Mouse (Mus musculus) spleen, adult 2 months (tissue): ENCODE measurements around the gene Pdzrn4. TPM values are rescaled to one million over a fixed set of nuclear protein-coding genes. Genes with fewer than 3 reads are reported as not detected.

Source experiments
- DNase-seq, 2 experiments: peaks; one replicate each; pipeline versions ENCODE4 v3.0.0 to v3.0.0-alpha.2; 2012 to 2021; ENCODE audit warnings: low spot score in 2 of 2, low read depth in 1 of 2
- H3K27ac ChIP-seq: fragments of 200-500 bp; 2 replicates; pipeline ENCODE4 v1.5.1; 2012; ENCODE audit warnings: low read length, inconsistent platforms; ENCODE audit not compliant: insufficient read depth
- H3K27me3 ChIP-seq: fragments of 200-500 bp; 2 replicates; pipeline ENCODE4 v1.6.1; 2012; ENCODE audit warnings: mild to moderate bottlenecking, moderate library complexity, low read length, inconsistent platforms; ENCODE audit not compliant: control insufficient read depth, insufficient read depth
- H3K36me3 ChIP-seq: fragments of 200-500 bp; 2 replicates; pipeline ENCODE4 v1.6.1; 2012; ENCODE audit warnings: mild to moderate bottlenecking, low read length, inconsistent platforms; ENCODE audit not compliant: control insufficient read depth, insufficient read depth
- H3K4me1 ChIP-seq: fragments of 200-500 bp; 2 replicates; pipeline ENCODE4 v1.6.1; 2011; ENCODE audit warnings: inconsistent platforms; ENCODE audit not compliant: control insufficient read depth, insufficient read depth, insufficient read length
- H3K4me3 ChIP-seq: fragments of 200-500 bp; 2 replicates; pipeline ENCODE4 v1.5.1; 2011; ENCODE audit warnings: mild to moderate bottlenecking, inconsistent platforms; ENCODE audit not compliant: insufficient read depth, insufficient read length; ENCODE audit errors: extremely low read depth
- CTCF ChIP-seq: fragments of 200-500 bp; IDR thresholded peaks from 2 replicates; pipeline ENCODE4 v1.5.1; 2011; ENCODE audit warnings: mild to moderate bottlenecking, inconsistent platforms; ENCODE audit not compliant: insufficient read depth, insufficient read length, insufficient replicate concordance; ENCODE audit errors: extremely low read depth
- POLR2A ChIP-seq: fragments of 200-500 bp; IDR thresholded peaks from 2 replicates; pipeline ENCODE4 v1.6.1; 2011; ENCODE audit warnings: low read depth, low read length, inconsistent platforms
- WGBS: fragments of 180-500 bp; shearing (Covaris S2); methylation state at CpG from one replicate; pipeline ENCODE4 v1.1.7; 2018; 5-methylcytosine and 5-hydroxymethylcytosine counted together
- polyA plus RNA-seq: library from polyadenylated mRNA; depleted of rRNA; stranded (reverse); fragments of >200 nt; gene quantifications from 2 replicates; pipeline ENCODE4 v1.2.3, GENCODE M21; 2012

Gene Pdzrn4
- polyA plus RNA-seq, 1 experiment: 0.02 TPM

DNA sequence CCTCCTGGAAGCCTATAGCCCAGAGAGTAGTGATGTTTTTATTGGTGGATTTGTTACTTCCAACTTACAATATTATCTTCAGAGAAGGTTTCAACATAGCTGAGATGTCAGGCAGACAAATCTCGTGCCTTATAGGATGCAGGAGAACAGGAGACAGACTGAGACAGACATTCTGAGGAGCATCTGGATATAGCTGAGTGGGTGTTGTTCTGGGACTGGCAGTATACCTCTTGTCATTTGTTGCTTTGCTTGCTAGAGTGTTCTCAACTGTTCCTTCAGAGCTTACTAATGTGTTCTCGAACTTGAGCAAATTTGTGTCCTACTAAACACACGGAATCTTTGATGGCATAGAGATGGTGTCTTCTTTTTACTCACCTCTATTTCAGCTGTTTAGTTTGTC is 94.7 kb downstream of the Pdzrn4 start:
- WGBS: 76% methylated on average over 3 of the region's 3 CpGs
- TF ChIP-seq CTCF: no peak
- TF ChIP-seq POLR2A: no peak

DNA sequence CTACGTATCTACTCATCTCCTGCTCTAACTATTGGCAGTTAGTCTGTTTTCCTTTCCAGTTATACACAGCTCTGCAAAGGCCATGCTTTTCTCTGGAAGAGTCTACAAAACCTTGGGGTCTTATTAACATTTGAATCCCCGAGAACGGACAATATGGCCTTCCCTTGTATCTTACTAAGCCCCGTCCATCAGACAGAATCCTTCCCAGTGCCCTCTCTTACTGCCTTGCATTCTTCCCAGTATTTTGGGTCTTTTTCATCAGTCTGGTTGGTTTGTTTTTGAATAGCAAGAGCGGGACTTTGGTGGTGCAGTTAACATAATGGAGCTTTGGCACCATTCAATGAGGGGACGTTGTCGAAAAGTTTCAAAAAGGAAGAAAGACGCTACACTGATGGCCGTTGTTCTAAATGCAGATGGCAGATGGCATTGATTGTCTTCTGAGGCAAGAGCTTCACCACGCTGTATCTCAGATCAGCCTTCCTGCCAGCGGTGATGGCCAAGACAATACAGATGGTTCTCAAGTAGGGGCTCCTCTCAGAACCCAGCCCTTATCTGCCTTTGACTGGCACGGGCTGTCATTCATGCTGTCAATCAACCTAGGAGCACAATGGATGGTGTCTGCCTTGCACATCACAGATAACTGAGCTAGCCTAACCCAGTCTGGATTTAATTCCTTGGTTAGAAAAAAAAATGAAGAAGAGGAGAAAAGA is 98.9 kb downstream of the Pdzrn4 start:
- TF ChIP-seq POLR2A (no peak), CTCF (no peak)
- Histone ChIP-seq H3K4me1 (no peaks in the 10 kb centered on the region), H3K27ac (no peak overlapping the region), H3K36me3 (no peaks in the 10 kb centered on the region), H3K4me3 (no peak overlapping the region), H3K27me3 (no peaks in the 10 kb centered on the region)
- DNase-seq: no peak
- 94% methylated on average over 12 of the region's 12 CpGs for WGBS

More for the DNA sequence above, 94.7 kb downstream of the Pdzrn4 start:
- Histone ChIP-seq H3K27ac (no peak overlapping the region), H3K4me3 (no peak overlapping the region), H3K36me3 (no peaks in the 10 kb centered on the region), H3K27me3 (no peaks in the 10 kb centered on the region), H3K4me1 (no peaks in the 10 kb centered on the region)
- no peak for DNase-seq

DNA sequence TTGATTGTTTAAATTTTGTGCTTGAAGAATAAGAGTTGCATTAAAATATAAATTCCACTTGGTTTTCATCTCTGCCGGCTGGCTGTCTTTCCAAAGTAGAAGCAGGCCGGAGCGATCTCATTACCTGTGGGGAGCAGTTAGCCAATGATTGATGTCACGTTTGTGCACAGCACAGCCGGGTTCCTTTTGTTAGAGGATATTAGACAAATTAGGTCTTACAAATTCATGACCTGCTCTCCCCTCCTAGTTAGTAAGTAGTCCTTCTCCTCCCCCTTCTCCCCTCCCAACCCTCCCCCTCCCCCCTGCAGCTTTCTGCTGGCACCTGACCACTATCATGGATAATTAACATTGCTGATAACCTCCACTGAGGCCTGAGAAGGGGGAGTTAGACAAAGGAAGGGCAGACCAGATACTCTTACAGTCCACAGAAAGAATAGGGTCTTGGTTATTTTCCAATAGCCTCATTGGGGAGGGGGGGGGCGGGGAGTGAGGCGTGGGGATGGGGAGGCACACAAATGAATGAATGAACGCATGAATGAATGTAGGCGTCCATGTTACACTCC is 103.7 kb downstream of the Pdzrn4 start:
- no peak for DNase-seq
- WGBS: 88% methylated on average over 9 of the region's 9 CpGs
- H3K4me1 ChIP-seq: no peaks in the 10 kb centered on the region
- H3K36me3 ChIP-seq: no peaks in the 10 kb centered on the region
- H3K4me3 ChIP-seq: no peak overlapping the region
- H3K27me3 ChIP-seq: no peaks in the 10 kb centered on the region
- no peak overlapping the region for H3K27ac ChIP-seq
- TF ChIP-seq POLR2A (no peak), CTCF (no peak)

DNA sequence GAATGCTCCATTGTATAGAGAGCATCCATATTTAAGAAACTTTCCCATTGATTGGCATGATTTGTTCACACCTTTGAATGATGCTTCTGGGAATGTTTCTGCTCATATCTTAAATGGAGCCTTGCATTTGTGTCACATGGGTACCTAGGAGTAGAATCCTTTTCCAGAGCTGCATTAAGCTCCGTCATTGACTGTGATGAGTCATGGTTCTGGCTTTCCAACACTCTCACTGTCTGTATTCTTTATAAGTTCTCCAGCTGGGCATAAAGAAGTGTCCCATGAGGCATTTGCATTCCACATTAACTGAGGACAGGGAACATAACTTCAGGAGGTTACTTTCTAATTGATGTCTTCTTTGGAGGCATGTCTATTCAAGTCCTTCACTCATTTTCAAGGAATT is 106.1 kb downstream of the Pdzrn4 start:
- 93% methylated on average over 1 of the region's 1 CpGs for WGBS
- no peak for TF ChIP-seq POLR2A
- no peak for TF ChIP-seq CTCF
- H3K27ac ChIP-seq: no peak overlapping the region
- no peak for DNase-seq
- H3K4me1 ChIP-seq: no peaks in the 10 kb centered on the region
- no peaks in the 10 kb centered on the region for H3K36me3 ChIP-seq
- H3K27me3 ChIP-seq: no peaks in the 10 kb centered on the region
- H3K4me3 ChIP-seq: no peak overlapping the region

DNA sequence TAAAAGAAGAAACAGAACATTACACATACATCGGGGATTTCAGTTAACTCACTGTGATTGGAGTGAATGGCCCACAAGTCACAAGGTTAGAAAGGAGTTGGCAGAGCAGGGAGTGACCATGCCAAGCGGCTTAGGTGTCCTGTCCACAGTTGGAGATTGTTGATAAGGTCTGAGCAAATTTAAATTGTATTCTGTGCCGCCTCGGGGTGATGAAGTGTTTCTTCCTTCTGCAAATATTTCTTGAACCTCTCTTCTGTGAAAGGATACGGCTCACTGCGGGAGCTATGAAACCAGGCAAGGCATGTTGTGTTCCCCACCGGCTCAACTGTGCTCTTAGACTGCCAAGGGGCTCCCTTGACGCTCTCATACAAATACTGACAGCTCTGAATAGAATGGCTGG is 112.7 kb downstream of the Pdzrn4 start:
- WGBS: 86% methylated on average over 8 of the region's 8 CpGs
- H3K4me3 ChIP-seq: no peak overlapping the region
- no peak for DNase-seq

DNA sequence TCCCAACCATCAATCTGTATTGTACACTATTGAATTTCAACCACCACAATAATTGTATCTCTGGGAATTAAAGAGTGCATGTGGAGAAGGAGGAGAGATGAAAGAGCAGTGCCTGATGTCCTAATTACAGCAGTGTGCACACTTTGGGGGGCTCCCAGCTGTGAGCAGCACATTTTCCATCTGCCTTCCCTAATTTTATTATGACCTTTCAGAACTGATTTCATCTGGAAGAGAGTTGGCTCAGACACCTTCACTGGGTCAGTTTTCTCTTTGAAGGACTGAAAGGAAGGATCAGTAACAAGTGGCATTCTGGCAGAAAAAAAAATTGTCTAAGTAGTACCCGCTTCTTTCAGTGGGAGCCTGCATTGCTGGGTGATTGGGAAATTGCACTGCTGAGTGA is 119.0 kb downstream of the Pdzrn4 start:
- no peak for DNase-seq
- H3K4me1 ChIP-seq: no peaks in the 10 kb centered on the region
- no peaks in the 10 kb centered on the region for H3K36me3 ChIP-seq
- H3K27me3 ChIP-seq: no peaks in the 10 kb centered on the region
- H3K27ac ChIP-seq: no peak overlapping the region
- H3K4me3 ChIP-seq: no peak overlapping the region
- TF ChIP-seq CTCF (no peak), POLR2A (no peak)
- 80% methylated on average over 1 of the region's 1 CpGs for WGBS

More for the DNA sequence above, 112.7 kb downstream of the Pdzrn4 start:
- H3K36me3 ChIP-seq: no peaks in the 10 kb centered on the region
- TF ChIP-seq POLR2A: no peak
- TF ChIP-seq CTCF: no peak
- H3K27ac ChIP-seq: no peak overlapping the region
- H3K27me3 ChIP-seq: no peaks in the 10 kb centered on the region
- H3K4me1 ChIP-seq: no peaks in the 10 kb centered on the region

DNA sequence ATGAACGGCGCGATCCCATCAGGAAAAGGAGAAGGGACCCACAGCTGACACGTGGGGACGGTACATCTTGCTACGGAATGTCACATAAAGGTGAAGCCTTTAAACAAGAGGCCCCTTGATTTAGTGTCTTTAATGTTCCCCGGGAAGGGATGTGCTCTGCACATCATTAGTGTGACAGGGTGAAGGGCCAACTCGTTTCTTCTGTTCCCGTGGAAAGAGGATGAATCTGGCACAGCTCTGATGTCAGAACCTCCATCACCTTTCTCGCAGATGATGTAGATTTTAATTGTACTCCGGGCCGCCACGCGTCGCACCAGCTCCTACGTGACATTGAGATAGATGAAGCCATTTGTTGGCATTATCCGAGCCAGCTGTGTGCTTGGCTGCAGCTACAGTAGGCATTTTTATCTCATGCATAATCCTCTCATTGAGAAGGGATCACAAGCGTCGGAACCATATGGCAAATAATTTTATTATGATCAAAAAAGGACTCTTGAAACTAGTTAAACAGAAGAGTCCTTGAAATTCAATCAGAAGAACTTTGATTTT is 124.1 kb downstream of the Pdzrn4 start:
- DNase-seq: no peak
- Histone ChIP-seq H3K36me3 (no peaks in the 10 kb centered on the region), H3K4me1 (no peaks in the 10 kb centered on the region), H3K4me3 (no peak overlapping the region), H3K27ac (no peak overlapping the region), H3K27me3 (no peaks in the 10 kb centered on the region)
- no peak for TF ChIP-seq POLR2A
- TF ChIP-seq CTCF: no peak
- 79% methylated on average over 19 of the region's 19 CpGs for WGBS
